Mouse (Mus musculus) liver, embryonic 15.5 days (tissue): ENCODE measurements around the gene Pacrg. TPM values are rescaled to one million over a fixed set of nuclear protein-coding genes. Genes with fewer than 3 reads are reported as not detected.

Source experiments
- ATAC-seq: fragments of 200-750 bp; cut with Nextera tagmentation; 2 replicates; pipeline ENCODE4 v1.8.0; 2017; ENCODE audit warnings: moderate number of reproducible peaks, mild to moderate bottlenecking, moderate library complexity; ENCODE audit not compliant: insufficient read depth
- H3K27ac ChIP-seq: fragments of 300-500 bp; sonication (generic); replicated peaks from 2 replicates; pipeline ENCODE4 v1.5.1; 2015; ENCODE audit warnings: mild to moderate bottlenecking, inconsistent platforms
- H3K27me3 ChIP-seq: fragments of 300-500 bp; sonication (generic); 2 replicates; pipeline ENCODE4 v1.6.1; 2015; ENCODE audit warnings: mild to moderate bottlenecking, inconsistent platforms
- H3K36me3 ChIP-seq: fragments of 300-500 bp; sonication (generic); replicated peaks from 2 replicates; pipeline ENCODE4 v1.6.1; 2015; ENCODE audit warnings: moderate library complexity, mild to moderate bottlenecking, inconsistent platforms
- H3K4me1 ChIP-seq: fragments of 300-500 bp; sonication (generic); replicated peaks from 2 replicates; pipeline ENCODE4 v1.6.1; 2015; ENCODE audit warnings: inconsistent platforms
- H3K4me2 ChIP-seq: fragments of 300-500 bp; sonication (generic); 2 replicates; pipeline ENCODE4 v1.6.1; 2015; ENCODE audit warnings: moderate library complexity, mild to moderate bottlenecking, inconsistent platforms
- H3K4me3 ChIP-seq: fragments of 300-500 bp; sonication (generic); replicated peaks from 2 replicates; pipeline ENCODE4 v1.5.1; 2015; ENCODE audit warnings: mild to moderate bottlenecking, inconsistent platforms
- H3K9ac ChIP-seq: fragments of 300-500 bp; sonication (generic); 2 replicates; pipeline ENCODE4 v1.6.1; 2015; ENCODE audit warnings: moderate library complexity, mild to moderate bottlenecking, inconsistent platforms
- H3K9me3 ChIP-seq: fragments of 300-500 bp; sonication (generic); replicated peaks from 2 replicates; pipeline ENCODE4 v1.6.1; 2016; ENCODE audit warnings: inconsistent platforms
- WGBS: fragments of 180-500 bp; shearing (Covaris S2); methylation state at CpG from one replicate; pipeline ENCODE4 v1.1.7; 2015; ENCODE audit warnings: mixed read lengths; ENCODE audit not compliant: insufficient replicate concordance; 5-methylcytosine and 5-hydroxymethylcytosine counted together
- polyA plus RNA-seq: library from polyadenylated mRNA; unstranded; fragments of >200 nt; fragmentation: Nextera tagmentation; extraction: Ambion mirVana; gene quantifications from 2 replicates; pipeline ENCODE4 v1.2.1, GENCODE M21; 2015

Gene Pacrg
- polyA plus RNA-seq, 1 experiment from 2014 or later, result not detected

- ATAC-seq, result no peak
- Histone ChIP-seq H3K27me3 (no peaks in the 10 kb centered on the region), H3K9me3 (no peaks in the 10 kb centered on the region), H3K4me1 (no peaks in the 10 kb centered on the region), H3K4me2 (no peak overlapping the region), H3K36me3 (no peaks in the 10 kb centered on the region), H3K4me3 (no peak overlapping the region), H3K27ac (no peak overlapping the region), H3K9ac (no peak overlapping the region)
- WGBS, result 46% methylated on average over 16 of the region's 16 CpGs
Observed at GRCm38 (mm10) chr17:10441501-10442111, 398.5 kb downstream of the Pacrg start.

- no peak overlapping the region for H3K4me2 ChIP-seq
- H3K9me3 ChIP-seq, result no peaks in the 10 kb centered on the region
- H3K27me3 ChIP-seq, result no peaks in the 10 kb centered on the region
- no peak overlapping the region for H3K27ac ChIP-seq
- no peaks in the 10 kb centered on the region for H3K4me1 ChIP-seq
- H3K9ac ChIP-seq, result no peak overlapping the region
- no peaks in the 10 kb centered on the region for H3K36me3 ChIP-seq
- no peak overlapping the region for H3K4me3 ChIP-seq
- ATAC-seq, result no peak
- 60% methylated on average over 3 of the region's 3 CpGs for WGBS
Observed at GRCm38 (mm10) chr17:10440961-10441360, 399.1 kb downstream of the Pacrg start.

DNA sequence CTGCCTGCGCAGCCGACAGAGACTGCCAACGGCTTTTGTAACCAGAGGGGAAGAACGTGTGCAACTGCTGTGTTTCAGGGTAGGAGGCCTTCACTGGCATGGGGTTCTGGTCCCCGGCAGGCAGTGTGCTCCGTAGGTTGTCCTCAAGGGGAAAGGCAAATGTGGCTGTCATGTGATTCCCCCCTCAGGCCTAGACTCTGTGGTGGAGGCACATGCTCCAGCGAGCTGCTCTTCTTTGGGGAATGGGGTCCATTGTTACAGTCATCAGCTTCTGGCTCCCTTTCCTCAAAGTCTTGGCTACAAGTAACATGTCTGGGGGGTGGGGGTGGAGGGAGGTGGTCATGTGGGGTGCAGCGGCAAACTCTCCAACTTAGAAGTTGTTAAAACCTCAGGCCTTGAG lies 400.3 kb downstream of the Pacrg start:
- Histone ChIP-seq H3K4me1 (no peaks in the 10 kb centered on the region), H3K9ac (no peak overlapping the region), H3K27ac (no peak overlapping the region), H3K4me2 (no peak overlapping the region), H3K27me3 (no peaks in the 10 kb centered on the region), H3K4me3 (no peak overlapping the region), H3K9me3 (no peaks in the 10 kb centered on the region), H3K36me3 (no peaks in the 10 kb centered on the region)
- WGBS, result 65% methylated on average over 8 of the region's 8 CpGs
- no peak for ATAC-seq

- 27% methylated on average over 1 of the region's 1 CpGs for WGBS
- H3K27ac ChIP-seq, result no peak overlapping the region
- no peaks in the 10 kb centered on the region for H3K4me1 ChIP-seq
- no peak overlapping the region for H3K4me3 ChIP-seq
- H3K9me3 ChIP-seq, result no peaks in the 10 kb centered on the region
- H3K4me2 ChIP-seq, result no peak overlapping the region
- no peaks in the 10 kb centered on the region for H3K36me3 ChIP-seq
- no peak for ATAC-seq
- H3K27me3 ChIP-seq, result no peaks in the 10 kb centered on the region
- no peak overlapping the region for H3K9ac ChIP-seq
Observed at GRCm38 (mm10) chr17:10434867-10435266, 405.2 kb downstream of the Pacrg start.

DNA sequence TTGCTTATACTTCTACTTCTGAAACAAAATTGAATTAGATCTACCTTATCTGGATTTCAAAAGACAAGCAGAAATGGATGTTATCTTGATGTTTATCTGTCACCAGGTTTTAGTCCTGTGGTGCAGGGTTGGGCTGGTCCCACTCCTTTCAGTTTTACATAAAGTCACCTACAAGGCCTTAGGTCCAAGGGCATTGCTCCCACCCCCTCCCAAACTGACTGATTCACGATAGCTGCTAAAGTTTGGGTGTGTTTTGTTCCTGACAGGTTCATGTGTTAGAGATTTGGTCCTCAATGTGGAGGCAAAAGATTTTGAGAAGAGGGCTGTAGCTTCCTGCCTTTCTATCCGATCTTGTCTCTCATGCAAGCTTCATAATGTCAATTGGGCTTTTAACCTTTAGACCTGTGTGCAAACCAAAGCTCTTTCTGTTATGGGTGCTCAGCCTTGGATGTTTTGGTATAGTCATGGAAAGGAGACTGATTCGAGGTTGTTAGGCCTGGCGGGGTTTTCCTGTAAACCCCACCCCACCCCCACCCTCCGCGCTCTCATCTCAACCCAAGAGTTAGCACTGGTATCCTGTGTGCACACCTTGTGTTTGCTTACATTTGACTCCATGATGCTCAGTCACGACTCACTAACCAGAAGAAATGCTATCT lies 407.5 kb downstream of the Pacrg start:
- no peak for ATAC-seq
- H3K9ac ChIP-seq, result no peak overlapping the region
- H3K27me3 ChIP-seq, result no peaks in the 10 kb centered on the region
- H3K4me1 ChIP-seq, result no peaks in the 10 kb centered on the region
- no peak overlapping the region for H3K4me3 ChIP-seq
- no peak overlapping the region for H3K4me2 ChIP-seq
- whole genome bisulfite sequencing, result 68% methylated on average over 7 of the region's 7 CpGs
- H3K27ac ChIP-seq, result no peak overlapping the region
- no peaks in the 10 kb centered on the region for H3K36me3 ChIP-seq
- no peaks in the 10 kb centered on the region for H3K9me3 ChIP-seq

GRCm38 (mm10) chr17:10431849-10432524 lies 408.1 kb downstream of the Pacrg start:
- no peaks in the 10 kb centered on the region for H3K27me3 ChIP-seq
- H3K4me3 ChIP-seq, result no peak overlapping the region
- no peak overlapping the region for H3K4me2 ChIP-seq
- H3K27ac ChIP-seq, result no peak overlapping the region
- no peaks in the 10 kb centered on the region for H3K9me3 ChIP-seq
- no peak overlapping the region for H3K9ac ChIP-seq
- H3K4me1 ChIP-seq, result no peaks in the 10 kb centered on the region
- WGBS, result 59% methylated on average over 6 of the region's 6 CpGs
- no peaks in the 10 kb centered on the region for H3K36me3 ChIP-seq
- no peak for ATAC-seq

GRCm38 (mm10) chr17:10430831-10431230 lies 409.3 kb downstream of the Pacrg start:
- Histone ChIP-seq H3K27ac (no peak overlapping the region), H3K4me1 (no peaks in the 10 kb centered on the region), H3K9ac (no peak overlapping the region), H3K4me2 (no peak overlapping the region), H3K36me3 (no peaks in the 10 kb centered on the region), H3K27me3 (no peaks in the 10 kb centered on the region), H3K9me3 (no peaks in the 10 kb centered on the region), H3K4me3 (no peak overlapping the region)
- no peak for ATAC-seq
- 27% methylated on average over 4 of the region's 4 CpGs for WGBS

DNA sequence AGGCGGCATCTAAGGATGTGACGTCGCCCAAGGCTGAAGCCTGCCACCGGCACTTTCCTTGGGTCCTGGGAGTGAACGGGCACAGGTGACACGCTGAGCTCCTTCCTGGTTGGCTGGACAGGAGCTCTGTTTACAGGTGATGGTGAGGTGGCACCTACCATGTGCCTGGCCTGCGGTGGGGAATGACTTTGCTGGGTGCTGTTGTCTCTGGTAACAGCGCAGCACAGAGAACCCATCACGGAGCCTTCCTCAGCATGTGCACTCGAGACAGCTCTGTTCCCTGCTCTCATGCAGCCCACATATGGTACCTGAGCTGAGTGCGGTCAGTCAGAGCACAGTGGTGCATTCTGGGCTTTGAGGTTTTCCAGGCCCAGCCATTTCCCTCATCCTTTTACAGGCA lies 410.7 kb downstream of the Pacrg start:
- H3K27ac ChIP-seq, result no peak overlapping the region
- H3K9me3 ChIP-seq, result no peaks in the 10 kb centered on the region
- ATAC-seq, result no peak
- 75% methylated on average over 11 of the region's 11 CpGs for WGBS
- H3K4me2 ChIP-seq, result no peak overlapping the region
- no peaks in the 10 kb centered on the region for H3K36me3 ChIP-seq
- no peak overlapping the region for H3K9ac ChIP-seq
- H3K4me3 ChIP-seq, result no peak overlapping the region
- H3K4me1 ChIP-seq, result no peaks in the 10 kb centered on the region; the same call in 1 of the 2 replicates
- H3K27me3 ChIP-seq, result no peaks in the 10 kb centered on the region

- Histone ChIP-seq H3K27ac (no peak overlapping the region), H3K9me3 (no peaks in the 10 kb centered on the region), H3K4me2 (no peak overlapping the region), H3K27me3 (no peaks in the 10 kb centered on the region), H3K4me3 (no peak overlapping the region), H3K36me3 (no peaks in the 10 kb centered on the region), H3K4me1 (no peaks in the 10 kb centered on the region; the same call in 1 of the 2 replicates), H3K9ac (no peak overlapping the region)
- no peak for ATAC-seq
- 17% methylated on average over 5 of the region's 5 CpGs for WGBS
Observed at GRCm38 (mm10) chr17:10425311-10425710, 414.8 kb downstream of the Pacrg start.

- H3K4me2 ChIP-seq, result no peak overlapping the region
- H3K4me3 ChIP-seq, result no peak overlapping the region
- no peaks in the 10 kb centered on the region for H3K27me3 ChIP-seq
- H3K27ac ChIP-seq, result no peak overlapping the region
- no peaks in the 10 kb centered on the region for H3K9me3 ChIP-seq
- no peak for ATAC-seq
- 59% methylated on average over 7 of the region's 7 CpGs for WGBS
- H3K36me3 ChIP-seq, result no peaks in the 10 kb centered on the region
- H3K4me1 ChIP-seq, result no peaks in the 10 kb centered on the region
- H3K9ac ChIP-seq, result no peak overlapping the region
Observed at GRCm38 (mm10) chr17:10417558-10418253, 422.4 kb downstream of the Pacrg start.

DNA sequence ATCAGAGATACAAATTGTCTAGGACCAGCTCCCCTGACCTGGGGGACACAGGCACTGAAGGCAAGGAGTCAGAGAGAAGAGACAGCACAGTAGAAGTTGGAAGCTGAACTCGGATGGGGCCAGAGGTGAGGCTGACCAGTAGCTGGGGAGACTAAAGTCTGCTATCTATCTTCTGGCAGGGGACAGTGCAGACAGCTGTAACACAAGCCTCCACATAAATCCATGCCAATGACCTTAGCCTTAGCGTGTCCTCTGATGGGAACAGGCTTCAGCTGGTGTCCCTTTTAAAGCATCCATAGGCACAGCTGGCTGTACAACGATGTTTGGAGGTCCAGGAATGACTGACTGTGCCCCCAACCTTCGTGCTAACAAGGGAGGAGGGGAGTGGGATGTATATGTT lies 423.1 kb downstream of the Pacrg start:
- WGBS, result 43% methylated on average over 4 of the region's 4 CpGs
- no peak for ATAC-seq
- Histone ChIP-seq H3K27ac (no peak overlapping the region), H3K27me3 (no peaks in the 10 kb centered on the region), H3K9me3 (no peaks in the 10 kb centered on the region), H3K4me1 (no peaks in the 10 kb centered on the region), H3K36me3 (no peaks in the 10 kb centered on the region), H3K4me3 (no peak overlapping the region), H3K9ac (no peak overlapping the region), H3K4me2 (no peak overlapping the region)
